Mouse (Mus musculus) neural tube, embryonic 15.5 days (tissue): Measurements from ENCODE around the gene Pskh1. TPM values are rescaled to one million over a fixed set of nuclear protein-coding genes. Genes with fewer than 3 reads are reported as not detected.

Source experiments
- ATAC-seq: fragments of 200-750 bp; cut with Nextera tagmentation; 2 replicates; pipeline ENCODE4 v1.8.0; 2017; ENCODE audit warnings: mild to moderate bottlenecking, moderate TSS enrichment, moderate library complexity; ENCODE audit not compliant: low FRiP score
- H3K27ac ChIP-seq: fragments of 300-500 bp; sonication (generic); replicated peaks from 2 replicates; pipeline ENCODE4 v1.5.1; 2015; ENCODE audit warnings: mild to moderate bottlenecking, inconsistent platforms
- H3K27me3 ChIP-seq: fragments of 300-500 bp; sonication (generic); replicated peaks from 2 replicates; pipeline ENCODE4 v1.6.1; 2015; ENCODE audit warnings: inconsistent platforms
- H3K36me3 ChIP-seq: fragments of 300-500 bp; sonication (generic); 2 replicates; pipeline ENCODE4 v1.6.1; 2015; ENCODE audit warnings: inconsistent platforms
- H3K4me1 ChIP-seq: fragments of 300-500 bp; sonication (generic); 2 replicates; pipeline ENCODE4 v1.6.1; 2015; ENCODE audit warnings: inconsistent platforms
- H3K4me2 ChIP-seq: fragments of 300-500 bp; sonication (generic); 2 replicates; pipeline ENCODE4 v1.6.1; 2015; ENCODE audit warnings: inconsistent platforms, mild to moderate bottlenecking, moderate library complexity
- H3K4me3 ChIP-seq: fragments of 300-500 bp; sonication (generic); replicated peaks from 2 replicates; pipeline ENCODE4 v1.5.1; 2015; ENCODE audit warnings: mild to moderate bottlenecking, inconsistent platforms
- H3K9ac ChIP-seq: fragments of 300-500 bp; sonication (generic); replicated peaks from 2 replicates; pipeline ENCODE4 v1.6.1; 2015; ENCODE audit warnings: mild to moderate bottlenecking, inconsistent platforms
- H3K9me3 ChIP-seq: fragments of 300-500 bp; sonication (generic); replicated peaks from 2 replicates; pipeline ENCODE4 v1.6.1; 2016; ENCODE audit warnings: inconsistent platforms
- WGBS: fragments of 180-500 bp; shearing (Covaris S2); methylation state at CpG from one replicate; pipeline ENCODE4 v1.1.7; 2015; ENCODE audit warnings: mixed read lengths; 5-methylcytosine and 5-hydroxymethylcytosine counted together
- polyA plus RNA-seq: library from polyadenylated mRNA; unstranded; fragments of >200 nt; fragmentation: Nextera tagmentation; extraction: Ambion mirVana; gene quantifications from 2 replicates; pipeline ENCODE4 v1.2.1, GENCODE M21; 2015

The Pskh1 gene
- 9.3 and 14.9 TPM in 2 replicates for polyA plus RNA-seq

DNA sequence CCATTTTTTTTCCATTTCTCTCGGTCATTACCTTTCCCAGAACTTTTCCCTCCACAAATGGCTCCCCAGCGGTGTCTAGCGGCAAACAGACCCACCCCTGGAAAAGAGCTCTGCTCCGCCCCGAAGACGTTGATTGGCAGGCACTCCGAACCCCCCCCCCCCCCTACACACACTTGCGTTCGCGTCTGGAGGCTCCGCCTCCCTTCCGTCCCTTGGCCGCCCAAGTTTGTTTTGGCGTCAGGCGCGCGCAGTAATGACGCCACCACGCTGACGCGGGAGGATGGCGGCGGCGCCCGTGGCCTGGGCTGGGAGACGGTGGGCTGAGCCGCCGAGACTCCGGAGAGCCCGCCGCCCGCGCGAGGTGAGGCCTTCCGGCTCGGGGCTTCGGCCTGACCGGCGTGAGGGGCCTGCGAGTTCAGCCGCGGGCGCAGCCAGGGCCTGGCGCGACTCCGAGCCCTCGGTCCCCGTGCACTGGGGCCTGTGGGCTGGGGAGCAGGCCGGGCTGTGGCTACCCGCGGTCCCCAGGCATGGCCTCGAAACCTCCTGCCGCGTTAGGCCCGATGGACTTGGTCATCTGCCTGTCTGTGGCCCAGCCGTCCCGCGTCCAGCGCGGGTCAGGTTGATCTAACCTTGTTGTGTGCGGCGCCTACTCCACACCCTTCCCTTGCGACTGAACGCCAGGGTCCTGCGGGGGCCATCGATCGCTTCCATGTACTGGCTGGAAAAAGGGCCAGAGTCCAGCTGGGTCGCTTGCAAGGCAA lies at the start of gene Pskh1:
Gene Pskh1 (plus strand): TSS at position 262 of the 761 bp plus-strand sequence.
- under 1% methylated on average over 67 of the region's 68 CpGs for WGBS
- peak within 1 kb of the TSS; percentile 74 for H3K4me2 ChIP-seq

DNA sequence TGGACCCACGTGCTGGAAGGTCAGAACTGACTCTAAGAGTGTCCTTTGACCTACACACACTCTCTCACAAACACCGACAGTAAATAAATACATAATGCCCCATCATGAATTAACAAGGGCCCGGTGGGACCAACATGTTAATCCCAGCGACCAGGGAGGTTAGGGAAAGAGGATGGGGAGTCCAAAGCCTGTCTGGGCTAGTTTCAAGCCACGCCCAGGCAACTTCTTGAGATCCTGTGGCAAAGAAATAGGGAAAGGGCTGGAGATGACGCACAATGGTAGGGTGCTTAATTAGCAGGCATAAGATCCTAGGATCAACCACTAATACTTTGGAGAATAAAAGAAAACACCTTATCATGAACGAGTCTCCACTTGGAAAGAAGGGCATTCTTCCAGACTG lies 49.6 kb upstream of the Pskh1 start:
- no peak overlapping the region for H3K9ac ChIP-seq
- H3K9me3 ChIP-seq, result no peaks in the 10 kb centered on the region
- H3K27ac ChIP-seq, result no peak overlapping the region
- peaks cover 36% of the 10 kb centered on the region for H3K36me3 ChIP-seq
- H3K27me3 ChIP-seq, result no peaks in the 10 kb centered on the region
- ATAC-seq, result no peak
- peak overlapping the region; percentile 40 for H3K4me2 ChIP-seq
- peak overlapping the region; percentile 8; the same call in 1 of the 2 replicates for H3K4me3 ChIP-seq
- H3K4me1 ChIP-seq, result peaks cover 11% of the 10 kb centered on the region
- WGBS, result 85% methylated on average over 7 of the region's 7 CpGs

More for the DNA sequence above, at the start of gene Pskh1:
- ATAC-seq, result peak; percentile 96
- Histone ChIP-seq H3K36me3 (no peaks in the 10 kb centered on the region), H3K27ac (peak within 1 kb of the TSS; percentile 91), H3K4me3 (peak within 1 kb of the TSS; percentile 98), H3K9me3 (no peaks in the 10 kb centered on the region), H3K9ac (peak within 1 kb of the TSS; percentile 99), H3K27me3 (no peaks in the 10 kb centered on the region), H3K4me1 (peaks cover 12% of the 10 kb centered on the region)

DNA sequence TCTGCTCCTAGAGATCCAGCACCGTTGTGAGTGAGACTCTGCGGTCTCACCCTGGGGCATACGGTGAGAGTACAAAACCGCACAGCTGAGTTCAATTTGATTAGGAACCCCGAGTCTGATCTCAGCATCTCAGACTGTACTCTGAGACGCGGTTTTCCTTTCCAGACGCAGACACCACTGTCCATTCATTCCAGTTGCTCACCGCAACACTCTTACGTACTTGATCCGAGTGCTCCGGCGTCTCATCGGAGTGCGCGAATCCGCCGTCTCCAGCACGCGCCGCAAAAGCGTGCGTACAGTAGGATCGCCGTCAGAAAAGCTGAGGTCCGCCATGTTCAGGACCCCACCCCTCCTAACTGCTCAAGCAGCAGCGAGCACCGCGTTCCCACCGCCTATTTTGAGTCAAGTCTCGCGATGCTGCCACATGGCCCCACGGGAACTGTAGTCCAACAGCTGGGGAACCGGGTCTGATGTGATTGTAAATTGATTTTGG lies 48.5 kb upstream of the Pskh1 start:
- Histone ChIP-seq H3K9ac (peak overlapping the region; percentile 85), H3K4me3 (peak overlapping the region; percentile 74), H3K27ac (peak overlapping the region; percentile 87), H3K4me2 (peak overlapping the region; percentile 75), H3K4me1 (peaks cover 20% of the 10 kb centered on the region), H3K36me3 (peaks cover 25% of the 10 kb centered on the region), H3K9me3 (no peaks in the 10 kb centered on the region), H3K27me3 (no peaks in the 10 kb centered on the region)
- WGBS, result under 1% methylated on average over 34 of the region's 34 CpGs
- ATAC-seq, result peak; percentile 82

DNA sequence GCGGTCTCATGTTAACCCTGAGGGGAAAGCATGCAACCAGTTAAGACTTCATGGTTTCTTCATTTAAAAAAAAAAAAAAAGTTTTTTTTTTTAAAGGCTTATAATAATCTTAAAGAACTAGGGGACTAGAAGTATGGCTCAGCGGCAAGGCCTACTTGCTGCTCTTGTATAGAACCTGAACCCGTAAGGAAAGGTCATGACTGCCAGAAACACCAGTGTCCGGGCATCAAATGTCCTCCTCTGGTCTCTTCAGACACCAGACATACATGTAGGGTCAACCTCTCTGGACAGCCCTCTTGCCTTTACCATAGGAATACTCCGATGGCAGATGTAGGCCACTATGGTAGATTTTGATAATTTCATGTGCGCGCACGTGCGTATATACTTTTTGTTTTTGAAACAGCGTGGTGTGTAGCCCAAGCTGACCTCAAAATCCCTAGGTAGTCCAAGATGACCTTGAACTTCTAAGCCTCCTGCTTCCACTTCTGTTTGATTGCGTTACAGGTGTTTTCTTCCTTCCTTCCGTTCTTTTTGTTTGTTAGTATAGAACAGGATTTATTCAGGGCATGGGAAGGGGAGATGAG lies 48.0 kb upstream of the Pskh1 start:
- H3K9ac ChIP-seq, result no peak overlapping the region
- peaks cover 19% of the 10 kb centered on the region for H3K36me3 ChIP-seq
- H3K9me3 ChIP-seq, result no peaks in the 10 kb centered on the region
- H3K27ac ChIP-seq, result no peak overlapping the region
- WGBS, result 84% methylated on average over 12 of the region's 12 CpGs
- no peak for ATAC-seq
- peak overlapping the region; percentile 74 for H3K4me3 ChIP-seq
- peaks cover 26% of the 10 kb centered on the region for H3K4me1 ChIP-seq
- H3K27me3 ChIP-seq, result no peaks in the 10 kb centered on the region
- peak overlapping the region; percentile 75 for H3K4me2 ChIP-seq

DNA sequence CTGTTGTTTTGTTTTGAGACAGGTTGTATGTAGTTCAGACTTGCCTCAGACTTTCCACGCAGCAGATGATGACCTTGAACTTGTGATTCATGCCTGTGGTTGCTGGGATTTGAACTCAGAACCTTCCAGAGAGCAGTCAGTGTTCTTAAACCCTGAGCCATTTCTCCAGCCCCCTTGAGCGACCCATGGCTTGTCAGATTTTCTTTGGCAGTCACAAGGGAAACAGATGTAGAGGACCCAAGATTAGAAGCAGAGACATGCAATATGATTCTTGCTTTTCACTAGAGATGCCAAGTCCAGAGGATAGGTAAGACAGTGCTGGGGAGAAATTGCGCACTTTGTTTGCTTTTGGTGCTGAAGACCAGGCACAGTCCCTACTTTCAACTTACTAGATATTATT lies 47.1 kb upstream of the Pskh1 start, which contains the start of gene Cenpt:
Gene Cenpt (minus strand): TSS at position 101 of the 400 bp plus-strand sequence.
- H3K27me3 ChIP-seq, result no peaks in the 10 kb centered on the region
- ATAC-seq, result no peak
- H3K4me1 ChIP-seq, result peaks cover 35% of the 10 kb centered on the region
- no peak within 1 kb of the TSS for H3K9ac ChIP-seq
- peak within 1 kb of the TSS; percentile 75; the same call in 1 of the 2 replicates for H3K4me2 ChIP-seq
- no peaks in the 10 kb centered on the region for H3K9me3 ChIP-seq
- no peak within 1 kb of the TSS for H3K27ac ChIP-seq
- H3K4me3 ChIP-seq, result peak within 1 kb of the TSS; percentile 74; the same call in 1 of the 2 replicates
- H3K36me3 ChIP-seq, result peaks cover 12% of the 10 kb centered on the region
- WGBS, result 90% methylated on average over 3 of the region's 3 CpGs

DNA sequence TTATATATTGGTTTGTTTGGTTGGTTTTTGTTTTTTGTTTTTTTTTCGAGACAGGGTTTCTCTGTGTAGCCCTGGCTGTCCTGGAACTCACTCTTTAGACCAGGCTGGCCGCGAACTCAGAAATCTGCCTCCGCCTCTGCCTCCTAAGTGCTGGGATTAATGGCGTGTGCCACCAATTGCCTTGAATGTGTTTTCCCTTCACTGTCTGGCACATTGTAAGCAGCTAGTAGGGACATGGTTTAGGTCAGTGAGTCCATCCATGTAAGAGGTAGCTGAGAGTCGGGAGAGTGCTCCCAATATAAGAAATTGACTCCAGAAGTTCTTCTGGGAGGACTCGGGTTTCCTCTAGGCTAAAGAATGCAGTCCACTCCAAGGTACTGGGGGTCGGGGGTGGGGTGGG lies 45.9 kb upstream of the Pskh1 start:
- peak; percentile 14 for ATAC-seq
- Histone ChIP-seq H3K36me3 (peaks cover 4% of the 10 kb centered on the region; the same call in 1 of the 2 replicates), H3K27ac (peak overlapping the region; percentile 66), H3K9ac (no peak overlapping the region; the same call in 1 of the 2 replicates), H3K9me3 (no peaks in the 10 kb centered on the region), H3K4me3 (peak overlapping the region; percentile 86), H3K27me3 (no peaks in the 10 kb centered on the region), H3K4me1 (peaks cover 46% of the 10 kb centered on the region), H3K4me2 (peak overlapping the region; percentile 85)
- WGBS, result 29% methylated on average over 8 of the region's 8 CpGs

DNA sequence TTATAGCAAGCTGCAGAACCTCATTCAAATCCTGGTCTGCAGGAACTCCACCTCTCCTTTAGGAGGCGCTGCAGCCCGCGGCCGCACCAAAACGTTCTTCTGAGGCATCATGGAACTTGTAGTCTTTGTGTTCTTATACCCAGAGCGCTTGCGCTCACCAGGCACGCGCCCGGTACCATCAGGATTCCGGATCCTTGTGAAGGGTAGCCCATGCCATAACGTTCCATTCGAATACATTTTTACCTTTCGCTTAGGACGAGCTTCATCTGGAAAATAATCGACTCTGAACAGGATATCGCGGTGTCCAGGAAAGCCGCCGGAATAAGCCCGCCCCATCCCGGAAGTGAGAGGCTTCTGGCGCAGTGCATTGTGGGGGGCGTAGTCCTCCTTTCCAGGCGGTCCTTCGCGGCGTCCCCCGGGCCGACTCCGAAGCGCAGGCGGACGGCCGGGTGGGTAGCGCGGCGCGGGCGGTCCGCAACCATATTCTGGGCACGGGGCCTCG lies 45.5 kb upstream of the Pskh1 start, which contains the start of gene Thap11:
Gene Thap11 (plus strand): TSS at position 418 of the 502 bp plus-strand sequence.
- ATAC-seq, result peak; percentile 91
- Histone ChIP-seq H3K27me3 (no peaks in the 10 kb centered on the region), H3K4me3 (peak within 1 kb of the TSS; percentile 86), H3K27ac (peak within 1 kb of the TSS; percentile 89), H3K4me1 (peaks cover 50% of the 10 kb centered on the region), H3K9ac (peak within 1 kb of the TSS; percentile 63), H3K9me3 (no peaks in the 10 kb centered on the region), H3K36me3 (peaks cover 4% of the 10 kb centered on the region; the same call in 1 of the 2 replicates), H3K4me2 (peak within 1 kb of the TSS; percentile 85)
- WGBS, result under 1% methylated on average over 43 of the region's 43 CpGs

DNA sequence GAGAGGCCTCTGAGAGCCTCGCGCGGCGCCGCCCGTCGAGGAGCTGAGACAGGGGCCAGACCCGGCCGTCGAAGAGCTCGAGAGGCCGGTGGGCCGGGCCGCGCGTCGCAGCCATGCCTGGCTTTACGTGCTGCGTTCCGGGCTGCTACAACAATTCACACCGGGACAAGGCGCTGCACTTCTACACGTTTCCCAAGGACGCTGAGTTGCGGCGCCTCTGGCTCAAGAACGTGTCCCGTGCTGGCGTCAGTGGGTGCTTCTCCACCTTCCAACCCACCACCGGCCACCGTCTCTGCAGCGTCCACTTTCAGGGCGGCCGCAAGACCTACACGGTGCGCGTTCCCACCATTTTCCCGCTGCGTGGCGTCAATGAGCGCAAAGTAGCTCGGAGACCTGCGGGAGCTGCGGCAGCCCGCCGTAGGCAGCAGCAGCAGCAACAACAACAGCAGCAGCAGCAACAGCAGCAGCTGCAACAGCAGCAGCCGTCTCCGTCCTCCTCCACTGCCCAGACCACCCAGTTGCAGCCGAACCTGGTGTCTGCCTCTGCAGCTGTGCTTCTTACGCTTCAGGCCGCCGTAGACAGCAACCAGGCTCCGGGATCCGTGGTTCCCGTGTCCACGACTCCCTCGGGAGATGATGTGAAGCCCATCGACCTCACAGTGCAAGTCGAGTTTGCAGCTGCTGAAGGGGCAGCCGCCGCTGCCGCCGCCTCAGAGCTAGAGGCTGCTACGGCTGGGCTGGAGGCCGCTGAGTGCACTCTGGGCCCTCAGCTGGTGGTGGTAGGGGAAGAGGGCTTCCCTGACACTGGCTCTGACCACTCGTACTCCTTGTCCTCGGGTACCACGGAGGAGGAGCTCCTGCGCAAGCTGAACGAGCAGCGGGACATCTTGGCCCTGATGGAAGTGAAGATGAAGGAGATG lies 44.7 kb upstream of the Pskh1 start:
- H3K9me3 ChIP-seq, result no peaks in the 10 kb centered on the region
- H3K36me3 ChIP-seq, result peaks cover 4% of the 10 kb centered on the region; the same call in 1 of the 2 replicates
- peak overlapping the region; percentile 86 for H3K4me3 ChIP-seq
- peak overlapping the region; percentile 85 for H3K4me2 ChIP-seq
- peaks cover 51% of the 10 kb centered on the region for H3K4me1 ChIP-seq
- peak overlapping the region; percentile 63 for H3K9ac ChIP-seq
- peak overlapping the region; percentile 89 for H3K27ac ChIP-seq
- WGBS, result under 1% methylated on average over 70 of the region's 71 CpGs
- ATAC-seq, result peak; percentile 48
- H3K27me3 ChIP-seq, result no peaks in the 10 kb centered on the region

DNA sequence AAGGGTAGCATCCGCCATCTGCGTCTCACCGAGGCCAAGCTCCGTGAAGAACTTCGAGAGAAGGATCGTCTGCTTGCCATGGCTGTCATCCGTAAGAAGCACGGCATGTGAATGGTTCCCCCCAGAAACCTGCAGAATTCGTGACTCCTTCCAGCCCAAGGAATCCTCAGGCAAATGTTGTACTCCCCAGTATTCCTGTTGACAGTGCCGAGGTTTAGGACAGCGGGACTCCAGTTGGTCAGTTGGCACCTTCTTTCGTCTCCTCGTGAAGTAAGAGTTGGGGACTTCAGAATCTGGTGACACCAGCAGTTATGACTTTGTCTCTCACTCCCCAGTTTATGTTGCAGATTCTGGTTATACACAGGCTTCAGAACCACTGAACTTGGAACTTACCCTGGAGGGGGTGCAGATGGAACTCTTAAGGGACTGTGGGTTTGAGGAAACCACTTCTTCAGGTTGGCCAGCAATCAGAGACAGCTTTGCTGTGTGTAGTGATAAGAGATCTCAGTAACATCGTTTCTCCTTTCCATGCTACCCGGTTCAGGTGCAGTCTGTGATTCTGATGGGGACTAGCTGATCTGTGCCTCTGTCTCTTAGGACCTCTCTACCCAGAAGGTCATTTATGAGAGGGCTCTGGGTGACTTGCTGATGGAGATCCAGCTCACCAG lies 43.9 kb upstream of the Pskh1 start:
- Histone ChIP-seq H3K9me3 (no peaks in the 10 kb centered on the region), H3K4me2 (peak overlapping the region; percentile 85), H3K9ac (peak overlapping the region; percentile 63), H3K27ac (peak overlapping the region; percentile 89), H3K4me1 (peaks cover 48% of the 10 kb centered on the region), H3K36me3 (peaks cover 4% of the 10 kb centered on the region; the same call in 1 of the 2 replicates), H3K27me3 (no peaks in the 10 kb centered on the region), H3K4me3 (peak overlapping the region; percentile 86)
- ATAC-seq, result no peak
- WGBS, result 24% methylated on average over 15 of the region's 15 CpGs

DNA sequence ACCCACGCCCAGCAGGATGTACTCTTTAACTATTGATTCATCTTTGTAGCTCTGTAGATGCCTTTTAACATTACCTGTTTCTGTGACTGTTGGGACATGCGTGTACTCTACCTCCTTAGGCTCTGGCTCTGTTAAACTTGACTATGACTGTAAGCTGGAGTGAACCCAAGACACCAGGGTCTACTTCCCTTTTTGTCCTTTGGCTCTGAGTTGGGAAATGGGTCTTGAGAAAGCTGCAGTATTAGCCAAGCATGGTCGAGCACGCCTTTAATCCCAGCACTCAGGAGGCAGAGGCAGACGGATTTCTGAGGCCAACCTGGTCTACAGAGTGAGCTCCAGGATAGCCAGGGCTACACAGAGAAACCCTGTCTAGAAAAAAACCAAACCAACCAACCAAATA lies 41.7 kb upstream of the Pskh1 start:
- Histone ChIP-seq H3K4me3 (no peak overlapping the region), H3K27me3 (no peaks in the 10 kb centered on the region), H3K9me3 (no peaks in the 10 kb centered on the region), H3K4me2 (no peak overlapping the region), H3K9ac (no peak overlapping the region), H3K4me1 (peaks cover 67% of the 10 kb centered on the region), H3K27ac (no peak overlapping the region), H3K36me3 (peaks cover 4% of the 10 kb centered on the region; the same call in 1 of the 2 replicates)
- no peak for ATAC-seq
- WGBS, result 92% methylated on average over 5 of the region's 5 CpGs
